In the genomic region with DNA sequence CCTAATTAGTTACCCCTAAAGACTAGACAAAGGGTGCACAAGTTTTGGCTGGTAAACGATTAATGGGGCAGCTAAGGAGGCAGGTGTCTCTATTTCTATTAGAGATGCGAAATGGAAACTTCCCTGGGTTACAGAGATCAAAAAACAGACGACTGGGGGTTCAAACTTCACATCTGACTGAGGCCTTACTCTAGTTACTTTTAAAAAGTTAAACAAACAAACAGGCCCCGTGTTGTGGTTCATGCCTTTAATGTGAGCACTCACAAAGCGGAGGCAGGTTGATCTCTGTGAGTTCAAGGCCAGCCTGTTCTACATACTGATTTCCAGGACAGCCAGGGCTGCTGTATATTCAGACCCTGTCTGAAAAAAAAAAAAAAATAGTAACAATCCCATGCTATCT, we compare ENCODE assay signal across 8 mouse cellular contexts. TPM values are rescaled to one million over a fixed set of nuclear protein-coding genes. Genes with fewer than 3 reads are reported as not detected.
DNase-seq lines count a peak whose midpoint lies in the region; ATAC-seq and TF ChIP-seq lines count a peak whose summit lies in the region.

No protein-coding gene starts in this region.

- TF ChIP-seq CTCF in heart, adult 2 months (IDR thresholded peaks at IDR 0.05) = no peak
- TF ChIP-seq CTCF in stomach, postnatal 0 days (IDR thresholded peaks at IDR 0.05; ENCODE audit: low read depth) = no peak

- H3K4me1 ChIP-seq in heart, embryonic 12.5 days (replicated peaks) = peaks cover 38% of the 10 kb centered on the region
- peaks cover 9% of the 10 kb centered on the region for H3K4me1 ChIP-seq in heart, adult 2 months (ENCODE audit: control insufficient read depth, insufficient read depth, low read length)
- H3K4me1 ChIP-seq in stomach, embryonic 14.5 days (ENCODE audit: control insufficient read depth, insufficient read depth, low read length) = peaks cover 19% of the 10 kb centered on the region
- H3K4me1 ChIP-seq in stomach, postnatal 0 days (replicated peaks; ENCODE audit: control insufficient read depth, insufficient read depth) = peaks cover 6% of the 10 kb centered on the region
- H3K4me1 ChIP-seq in liver, embryonic 12.5 days = peaks cover 40% of the 10 kb centered on the region

- intact Hi-C loops in heart, adult 2 months (cut with DNase I) = loop anchor here (10.0 kb wide), 1 partner anchor 778 kb away; a partner anchor contains a TSS

- TF ChIP-seq POLR2A in heart, adult 2 months (IDR thresholded peaks at IDR 0.05; ENCODE audit: insufficient read depth, low read depth, low read length) = no peak

- TF ChIP-seq EP300 in heart, adult 2 months (IDR thresholded peaks at IDR 0.05; ENCODE audit: insufficient read depth, low read depth, low read length) = no peak
- TF ChIP-seq EP300 in stomach, postnatal 0 days (optimal IDR thresholded peaks at IDR 0.05) = no peak

- no peak overlapping the region for H3K9ac ChIP-seq in heart, embryonic 12.5 days
- no peak overlapping the region for H3K9ac ChIP-seq in heart, adult 2 months (ENCODE audit: low read depth, low read length)
- H3K9ac ChIP-seq in stomach, embryonic 14.5 days (replicated peaks; ENCODE audit: low read depth, low read length) = no peak overlapping the region
- H3K9ac ChIP-seq in stomach, postnatal 0 days (ENCODE audit: low read length) = no peak overlapping the region
- no peak overlapping the region for H3K9ac ChIP-seq in liver, embryonic 12.5 days

- H3K4me2 ChIP-seq in heart, embryonic 12.5 days = peak overlapping the region; percentile 76
- H3K4me2 ChIP-seq in stomach, embryonic 14.5 days (replicated peaks; ENCODE audit: low read depth, low read length) = peak overlapping the region; percentile 73
- no peak overlapping the region for H3K4me2 ChIP-seq in stomach, postnatal 0 days (replicated peaks; ENCODE audit: low read depth)
- peak overlapping the region; percentile 75 for H3K4me2 ChIP-seq in liver, embryonic 12.5 days

- no peak overlapping the region for H3K4me3 ChIP-seq in heart, embryonic 12.5 days
- H3K4me3 ChIP-seq in heart, adult 2 months = no peak overlapping the region
- 0 out of 2 replicates have a peak overlapping the region, but pooled peaks have one; percentile 54 for H3K4me3 ChIP-seq in stomach, embryonic 14.5 days (ENCODE audit: low read depth, low read length)
- H3K4me3 ChIP-seq in stomach, postnatal 0 days (ENCODE audit: low read depth, low read length) = no peak overlapping the region
- H3K4me3 ChIP-seq in liver, embryonic 12.5 days = peak overlapping the region; percentile 87

- WGBS in heart, embryonic 12.5 days = 89% methylated on average over 5 of the region's 5 CpGs
- 81% methylated on average over 5 of the region's 5 CpGs for WGBS in heart, adult 2 months
- WGBS in stomach, embryonic 14.5 days = 82% methylated on average over 5 of the region's 5 CpGs
- 75% methylated on average over 5 of the region's 5 CpGs for WGBS in stomach, postnatal 0 days
- 79% methylated on average over 5 of the region's 5 CpGs for WGBS in liver, embryonic 12.5 days (ENCODE audit: insufficient replicate concordance)

- no peak for DNase-seq in heart, adult 2 months
- no peak for DNase-seq in stomach, postnatal 0 days (ENCODE audit: low spot score)
- no peak for DNase-seq in testis, postnatal 14 days (ENCODE audit: low spot score)
- DNase-seq in embryo, embryonic 10.5 days (ENCODE audit: low spot score) = no peak
- DNase-seq in left cerebral cortex, adult 8-10 months (ENCODE audit: low spot score in 2 of 2) = no peak

- no peak for ATAC-seq in heart, embryonic 12.5 days (ENCODE audit: insufficient number of reproducible peaks, low FRiP score)
- no peak for ATAC-seq in stomach, embryonic 14.5 days (ENCODE audit: insufficient number of reproducible peaks, insufficient read depth, low FRiP score, low read depth)
- no peak for ATAC-seq in stomach, postnatal 0 days (ENCODE audit: low FRiP score, low TSS enrichment)
- no peak for ATAC-seq in liver, embryonic 12.5 days

- no peaks in the 10 kb centered on the region; the same call in 1 of the 2 replicates for H3K79me2 ChIP-seq in heart, adult 2 months (replicated peaks; ENCODE audit: control insufficient read depth, insufficient read depth, low read length)

- no peak overlapping the region for H3K27ac ChIP-seq in heart, embryonic 12.5 days (ENCODE audit: poor library complexity, severe bottlenecking)
- no peak overlapping the region for H3K27ac ChIP-seq in heart, adult 2 months
- H3K27ac ChIP-seq in stomach, embryonic 14.5 days (ENCODE audit: low read length) = no peak overlapping the region
- H3K27ac ChIP-seq in stomach, postnatal 0 days (replicated peaks) = no peak overlapping the region
- no peak overlapping the region for H3K27ac ChIP-seq in liver, embryonic 12.5 days

- peaks cover 10% of the 10 kb centered on the region for H3K36me3 ChIP-seq in heart, embryonic 12.5 days
- peaks cover 17% of the 10 kb centered on the region for H3K36me3 ChIP-seq in heart, adult 2 months (ENCODE audit: control insufficient read depth, insufficient read depth, low read length)
- H3K36me3 ChIP-seq in stomach, embryonic 14.5 days (ENCODE audit: control insufficient read depth, insufficient read depth, low read length) = peaks cover 5% of the 10 kb centered on the region
- H3K36me3 ChIP-seq in stomach, postnatal 0 days (ENCODE audit: control insufficient read depth, insufficient read depth, low read length) = no peaks in the 10 kb centered on the region
- H3K36me3 ChIP-seq in liver, embryonic 12.5 days = peaks cover 21% of the 10 kb centered on the region

- no peaks in the 10 kb centered on the region for H3K9me3 ChIP-seq in heart, embryonic 12.5 days (replicated peaks)
- H3K9me3 ChIP-seq in stomach, embryonic 14.5 days (ENCODE audit: control insufficient read depth, low read depth, low read length) = no peaks in the 10 kb centered on the region
- no peaks in the 10 kb centered on the region for H3K9me3 ChIP-seq in stomach, postnatal 0 days (ENCODE audit: control insufficient read depth, low read length)
- no peaks in the 10 kb centered on the region for H3K9me3 ChIP-seq in liver, embryonic 12.5 days (replicated peaks)

- no peaks in the 10 kb centered on the region for H3K27me3 ChIP-seq in heart, embryonic 12.5 days (replicated peaks)
- no peaks in the 10 kb centered on the region for H3K27me3 ChIP-seq in heart, adult 2 months (ENCODE audit: control insufficient read depth, insufficient read depth, low read length)
- H3K27me3 ChIP-seq in stomach, embryonic 14.5 days (ENCODE audit: control insufficient read depth, insufficient read depth, low read length) = no peaks in the 10 kb centered on the region
- no peaks in the 10 kb centered on the region for H3K27me3 ChIP-seq in stomach, postnatal 0 days (ENCODE audit: control insufficient read depth, insufficient read depth, low read length)
- no peaks in the 10 kb centered on the region for H3K27me3 ChIP-seq in liver, embryonic 12.5 days (replicated peaks)

RNA-seq across cellular contexts. Expression of a gene that starts 1.6 kb away (rescaled TPM):
- polyA plus RNA-seq in heart, embryonic 12.5 days (2016; fragmentation: Nextera tagmentation; extraction: Ambion mirVana) = 94.1 and 110 TPM in 2 replicates
- total RNA-seq in heart, adult 2 months (2021) = 100 to 1,000 TPM; 188 to 216 TPM
- 162 and 185 TPM in 2 replicates for polyA plus RNA-seq in heart, adult 2 months (2012; rRNA removed)
- 62.5 and 69.3 TPM in 2 replicates for polyA plus RNA-seq in stomach, embryonic 14.5 days (2014; fragmentation: Nextera tagmentation; extraction: Ambion mirVana)
- 101 and 119 TPM in 2 replicates for polyA plus RNA-seq in stomach, postnatal 0 days (2015; fragmentation: Nextera tagmentation; extraction: Ambion mirVana)
- polyA plus RNA-seq in liver, embryonic 12.5 days (2016; fragmentation: Nextera tagmentation; extraction: Ambion mirVana) = 52.4 and 56.6 TPM in 2 replicates
- total RNA-seq in left cerebral cortex, adult 8-10 months (2022) = 10 to 100 TPM; 62.1 to 83.1 (median 75.9) TPM

Comparison
In these comparisons a context has a peak if more than half of its experiments do, and no peak if none do; other contexts are left out.
1. H3K4me3 ChIP-seq: peak in stomach, embryonic 14.5 days (single experiment) and liver, embryonic 12.5 days (single experiment); none in heart, embryonic 12.5 days (single experiment), heart, adult 2 months (single experiment) and stomach, postnatal 0 days (single experiment).